Mouse (Mus musculus) liver, embryonic 14.5 days (tissue): ENCODE measurements around the gene Sema3c. TPM values are rescaled to one million over a fixed set of nuclear protein-coding genes. Genes with fewer than 3 reads are reported as not detected.

Experiments
- ATAC-seq: fragments of 200-750 bp; cut with Nextera tagmentation; 2 replicates; pipeline ENCODE4 v1.8.0; 2017; ENCODE audit warnings: moderate number of reproducible peaks, mild to moderate bottlenecking, moderate library complexity; ENCODE audit not compliant: insufficient read depth
- DNase-seq, 3 experiments: peaks; one replicate each; pipeline ENCODE4 v3.0.0-alpha.2; 2012 to 2013; ENCODE audit warnings: low read depth in 3 of 3, low spot score in 3 of 3
- H3K27ac ChIP-seq: fragments of 300-500 bp; sonication (generic); 2 replicates; pipeline ENCODE4 v1.5.1; 2014; ENCODE audit warnings: moderate library complexity, mild to moderate bottlenecking, control low read depth, inconsistent platforms
- H3K27me3 ChIP-seq: fragments of 300-500 bp; sonication (generic); 2 replicates; pipeline ENCODE4 v1.6.1; 2014; ENCODE audit warnings: mild to moderate bottlenecking, low read length, moderate library complexity; ENCODE audit not compliant: control insufficient read depth, insufficient read depth
- H3K36me3 ChIP-seq: fragments of 300-500 bp; sonication (generic); replicated peaks from 2 replicates; pipeline ENCODE4 v1.6.1; 2014; ENCODE audit warnings: low read depth; ENCODE audit not compliant: control insufficient read depth, insufficient read depth
- H3K4me1 ChIP-seq, 2 experiments: fragments of 200-500 bp in 1 of 2; fragments of 300-500 bp in 1 of 2; sonication (generic) in 1 of 2; replicated peaks; 2 replicates each; pipeline ENCODE4 v1.6.1; 2012 to 2014; ENCODE audit warnings: antibody characterized with exemption in 1 of 2, inconsistent platforms in 1 of 2, low read length in 1 of 2; ENCODE audit not compliant: control insufficient read depth in 2 of 2, insufficient read depth in 2 of 2
- H3K4me2 ChIP-seq: fragments of 300-500 bp; sonication (generic); 2 replicates; pipeline ENCODE4 v1.6.1; 2014; ENCODE audit warnings: low read depth, mild to moderate bottlenecking, control low read depth, moderate library complexity
- H3K4me3 ChIP-seq, 2 experiments: fragments of 200-500 bp in 1 of 2; fragments of 300-500 bp in 1 of 2; sonication (generic) in 1 of 2; 2 replicates each; pipeline ENCODE4 v1.5.1; 2012 to 2014; ENCODE audit warnings: low read depth in 2 of 2, low read length in 2 of 2, mild to moderate bottlenecking in 2 of 2, control low read depth in 1 of 2, inconsistent platforms in 1 of 2, moderate library complexity in 1 of 2; ENCODE audit not compliant: insufficient read depth in 1 of 2
- H3K9ac ChIP-seq: fragments of 300-500 bp; sonication (generic); replicated peaks from 2 replicates; pipeline ENCODE4 v1.6.1; 2014; ENCODE audit warnings: mild to moderate bottlenecking, control low read depth, moderate library complexity
- H3K9me3 ChIP-seq: fragments of 300-500 bp; sonication (generic); 2 replicates; pipeline ENCODE4 v1.6.1; 2016; ENCODE audit warnings: low read length, mixed read lengths; ENCODE audit not compliant: control insufficient read depth
- CTCF ChIP-seq: IDR thresholded peaks from 2 replicates; pipeline ENCODE4 v1.5.1; 2016; ENCODE audit warnings: antibody characterized with exemption, low read depth, control low read depth
- EP300 ChIP-seq: IDR thresholded peaks from 2 replicates; pipeline ENCODE4 v1.6.1; 2016; ENCODE audit warnings: antibody characterized with exemption, low read depth
- WGBS: fragments of 180-500 bp; shearing (Covaris S2); extraction: QIAGEN DNeasy Blood & Tissue Kit; methylation state at CpG from one replicate; pipeline ENCODE4 v1.1.7; 2014; ENCODE audit not compliant: insufficient replicate concordance; 5-methylcytosine and 5-hydroxymethylcytosine counted together
- polyA plus RNA-seq, 2 experiments: library from polyadenylated mRNA; depleted of rRNA in 1 of 2; stranded (reverse) in 1 of 2; unstranded in 1 of 2; fragments of >200 nt; fragmentation: Nextera tagmentation in 1 of 2; extraction: Ambion mirVana in 1 of 2; gene quantifications; 2 replicates each; pipeline versions ENCODE4 v1.2.1 to v1.2.3; 2012 to 2014

Sema3c gene
- polyA plus RNA-seq, 2 experiments, result 0.10 to 0.15 TPM

DNA sequence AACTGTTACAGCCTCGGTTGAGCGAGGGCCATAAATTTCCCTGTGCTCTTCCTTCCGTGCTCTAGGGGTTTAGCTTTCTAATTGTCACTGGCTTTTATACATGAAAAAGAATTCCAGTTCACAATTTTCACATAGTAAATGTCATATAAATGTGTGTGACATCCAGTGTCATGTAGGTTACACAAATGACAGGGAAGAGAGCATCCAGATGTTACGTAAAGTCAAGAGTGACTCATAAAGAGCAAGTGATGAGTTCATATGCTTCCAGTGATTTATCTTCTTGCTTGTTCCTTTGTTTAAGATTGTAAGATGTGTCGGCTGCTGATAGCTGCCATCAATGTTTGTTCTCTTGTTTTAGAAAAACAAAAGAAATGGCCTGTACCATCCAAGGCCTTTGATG is 154.0 kb downstream of the Sema3c start:
- DNase-seq (no peak), ATAC-seq (no peak)
- Histone ChIP-seq H3K4me2 (no peak overlapping the region), H3K4me3 (no peak overlapping the region), H3K27ac (no peak overlapping the region), H3K27me3 (no peaks in the 10 kb centered on the region), H3K4me1 (no peaks in the 10 kb centered on the region), H3K36me3 (no peaks in the 10 kb centered on the region), H3K9ac (no peak overlapping the region), H3K9me3 (no peaks in the 10 kb centered on the region)
- 61% methylated on average over 5 of the region's 5 CpGs for WGBS
- TF ChIP-seq EP300, result no peak
- TF ChIP-seq CTCF, result no peak

DNA sequence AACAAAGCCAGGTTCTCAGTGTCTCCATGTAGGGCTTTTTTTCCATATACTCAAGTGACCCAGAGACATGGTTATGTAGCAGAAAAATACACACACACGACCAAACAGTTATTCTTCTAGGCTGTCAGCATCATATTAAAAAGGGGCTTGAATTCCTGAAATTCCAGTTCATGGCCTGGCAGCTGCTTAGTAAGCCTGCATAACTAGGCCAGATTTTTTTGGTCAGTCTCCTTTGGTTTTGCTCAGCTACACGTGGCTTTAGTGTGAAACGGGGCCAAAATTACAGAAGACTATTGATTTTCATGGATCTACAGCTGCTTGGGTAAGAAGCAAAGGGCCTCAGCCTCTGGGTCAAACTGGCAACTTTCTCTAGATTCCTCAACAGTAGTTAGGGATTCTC is 165.7 kb downstream of the Sema3c start:
- Histone ChIP-seq H3K4me2 (no peak overlapping the region), H3K27ac (no peak overlapping the region), H3K4me1 (no peaks in the 10 kb centered on the region), H3K27me3 (no peaks in the 10 kb centered on the region), H3K9me3 (no peaks in the 10 kb centered on the region), H3K36me3 (no peaks in the 10 kb centered on the region), H3K4me3 (no peak overlapping the region), H3K9ac (no peak overlapping the region)
- no peak for TF ChIP-seq CTCF
- no peak for TF ChIP-seq EP300
- 55% methylated on average over 3 of the region's 3 CpGs for WGBS
- ATAC-seq (no peak), DNase-seq (no peak)

DNA sequence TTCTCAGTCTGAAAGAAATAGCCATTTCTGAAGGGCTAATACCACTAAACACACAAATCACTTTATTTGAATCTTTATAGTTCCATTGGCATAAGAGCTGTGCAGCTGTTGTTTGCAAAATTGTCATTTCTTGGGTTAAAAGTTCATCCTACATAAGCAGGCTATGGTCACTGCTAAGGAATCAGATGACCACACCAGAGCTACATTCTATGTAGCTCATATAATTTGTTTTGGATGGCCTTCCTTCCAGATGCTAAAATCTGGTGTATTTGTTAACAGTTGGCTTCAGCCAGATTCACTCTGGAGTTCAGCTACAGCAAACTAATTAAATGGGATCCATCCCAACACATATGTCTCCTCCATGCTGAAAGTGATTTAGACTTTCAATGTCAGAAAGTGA is 172.4 kb downstream of the Sema3c start:
- H3K4me1 ChIP-seq, result no peaks in the 10 kb centered on the region
- no peaks in the 10 kb centered on the region for H3K36me3 ChIP-seq
- no peak overlapping the region for H3K9ac ChIP-seq
- TF ChIP-seq CTCF (no peak), EP300 (no peak)
- DNase-seq (no peak), ATAC-seq (no peak)
- H3K27ac ChIP-seq, result no peak overlapping the region
- no peak overlapping the region for H3K4me3 ChIP-seq
- H3K4me2 ChIP-seq, result no peak overlapping the region
- H3K9me3 ChIP-seq, result no peaks in the 10 kb centered on the region
- no peaks in the 10 kb centered on the region for H3K27me3 ChIP-seq

DNA sequence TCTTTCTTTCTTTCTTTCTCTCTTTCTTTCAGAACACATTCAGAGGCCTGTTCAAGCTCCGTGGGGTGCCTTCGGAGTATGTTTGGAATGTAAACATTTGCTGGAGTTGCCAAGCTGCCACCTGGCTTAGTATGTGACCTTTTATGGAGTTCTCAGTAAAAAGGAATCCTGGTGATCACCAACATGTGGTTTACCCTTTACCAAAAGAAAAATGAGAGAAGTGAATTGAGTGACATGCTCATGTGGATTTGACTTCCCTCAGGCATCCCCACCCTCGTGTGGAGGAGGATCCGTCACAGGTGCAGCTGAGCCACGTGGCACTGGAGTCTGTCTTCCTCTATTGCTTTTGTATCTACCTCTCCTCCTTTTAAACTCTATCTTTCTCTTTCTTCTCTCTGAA is 173.1 kb downstream of the Sema3c start:
- Histone ChIP-seq H3K4me2 (no peak overlapping the region), H3K36me3 (no peaks in the 10 kb centered on the region), H3K27me3 (no peaks in the 10 kb centered on the region), H3K9me3 (no peaks in the 10 kb centered on the region), H3K4me1 (no peaks in the 10 kb centered on the region), H3K4me3 (no peak overlapping the region), H3K27ac (no peak overlapping the region), H3K9ac (no peak overlapping the region)
- 46% methylated on average over 5 of the region's 5 CpGs for WGBS
- ATAC-seq, result no peak
- TF ChIP-seq CTCF (no peak), EP300 (no peak)
- DNase-seq, result no peak

DNA sequence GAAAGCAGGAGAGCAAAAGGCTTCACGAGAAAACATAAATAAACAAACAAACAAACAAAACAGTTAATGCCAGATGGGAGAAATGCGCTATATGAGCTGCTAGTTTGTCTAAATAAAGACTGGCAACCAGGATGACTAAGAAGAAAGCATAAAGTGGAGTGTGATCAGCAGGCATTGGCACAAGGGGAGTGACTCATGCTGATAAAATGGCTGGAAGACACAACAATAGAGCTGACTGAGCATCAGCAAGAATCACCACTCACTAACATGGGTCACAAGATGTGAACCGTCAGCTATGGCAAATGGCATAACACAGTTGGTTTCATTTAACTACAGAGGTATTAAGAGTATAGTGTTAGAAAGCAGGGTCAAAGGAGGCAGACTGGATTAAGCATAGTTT is 174.2 kb downstream of the Sema3c start:
- ATAC-seq (no peak), DNase-seq (no peak)

More for the DNA sequence above, 174.2 kb downstream of the Sema3c start:
- Histone ChIP-seq H3K4me2 (no peak overlapping the region), H3K4me1 (no peaks in the 10 kb centered on the region), H3K4me3 (no peak overlapping the region), H3K9ac (no peak overlapping the region), H3K27ac (no peak overlapping the region), H3K36me3 (no peaks in the 10 kb centered on the region), H3K9me3 (no peaks in the 10 kb centered on the region), H3K27me3 (no peaks in the 10 kb centered on the region)
- 37% methylated on average over 3 of the region's 3 CpGs for WGBS
- TF ChIP-seq EP300 (no peak), CTCF (no peak)
